Mouse (Mus musculus): ENCODE results near the gene Trp53bp2.
A peak's percentile ranks its signal among the peaks of the same experiment; 100 is the strongest.

The Trp53bp2 gene

DNA sequence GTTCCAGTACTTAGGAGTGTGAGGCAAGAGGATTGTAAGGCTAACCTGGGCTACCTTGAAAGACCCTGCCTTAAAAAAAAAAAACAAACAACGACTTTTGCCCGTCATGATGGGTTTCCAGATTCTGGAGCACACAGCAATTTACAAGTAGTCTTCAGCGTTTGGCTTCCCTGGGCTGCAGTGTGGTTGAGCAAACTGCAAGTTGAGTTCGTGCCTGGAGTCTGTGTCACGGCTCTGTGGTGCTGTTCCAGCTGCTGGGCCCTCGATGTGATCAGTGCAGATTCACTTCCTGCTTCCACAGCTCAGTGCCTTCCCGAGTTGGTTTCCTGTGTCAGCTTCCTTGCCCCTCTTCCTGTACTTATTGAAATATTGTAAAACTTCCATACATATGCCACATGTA is 52.3 kb downstream of the Trp53bp2 start:
- peak; percentile 44 for DNase-seq (ENCODE audit: low read depth)

- no peak for DNase-seq (ENCODE audit: low read depth)
Measured at GRCm38 (mm10) chr1:182461813-182462212, 52.8 kb downstream of the Trp53bp2 start.

GRCm38 (mm10) chr1:182465309-182465708 is 56.3 kb downstream of the Trp53bp2 start:
- no peak for DNase-seq (ENCODE audit: low read depth)

- DNase-seq (ENCODE audit: low read depth) = no peak
Measured at GRCm38 (mm10) chr1:182465978-182466377, 57.0 kb downstream of the Trp53bp2 start.

- no peak for DNase-seq (ENCODE audit: low read depth)
Measured at GRCm38 (mm10) chr1:182475005-182475796, 66.2 kb downstream of the Trp53bp2 start.

DNA sequence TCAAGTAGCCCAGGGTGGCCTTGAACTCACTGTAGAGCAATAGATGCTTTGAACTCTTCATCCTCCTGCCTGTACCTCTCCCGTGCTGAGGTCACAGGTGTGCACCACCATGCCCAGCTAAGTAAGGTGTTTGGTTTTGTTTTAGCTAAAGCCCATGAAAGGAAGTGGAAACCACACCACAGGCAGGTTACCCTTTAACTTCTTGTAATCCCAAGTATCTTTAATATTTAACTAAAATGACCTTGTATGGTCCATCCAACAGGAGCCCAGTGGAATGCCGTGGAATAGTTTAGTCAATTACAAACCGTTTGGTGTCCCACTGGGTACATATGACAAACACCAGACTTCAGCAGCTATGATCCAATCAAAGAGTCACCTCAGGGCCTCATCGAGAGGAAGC is 70.0 kb downstream of the Trp53bp2 start:
- no peak for DNase-seq (ENCODE audit: low read depth)

DNA sequence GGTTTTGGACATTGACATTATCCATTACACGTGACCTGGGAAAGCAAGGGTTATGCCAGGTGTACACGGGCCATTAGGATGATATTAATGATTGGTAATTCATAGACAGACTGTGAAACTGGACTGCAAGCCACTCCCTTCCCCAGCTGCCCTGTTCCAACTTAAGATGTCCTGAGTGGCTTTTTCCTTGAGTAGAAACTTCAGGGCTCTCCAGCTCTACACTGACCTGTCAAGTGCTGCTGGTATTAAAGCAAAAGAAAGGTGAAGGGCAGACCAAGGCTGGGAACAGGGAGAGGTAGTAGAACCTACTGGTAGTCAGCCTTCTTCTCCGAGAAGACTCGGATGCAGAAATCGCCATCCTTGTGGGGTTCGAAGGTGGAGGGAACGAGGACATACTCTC is 72.2 kb downstream of the Trp53bp2 start:
- DNase-seq (ENCODE audit: low read depth) = no peak

DNA sequence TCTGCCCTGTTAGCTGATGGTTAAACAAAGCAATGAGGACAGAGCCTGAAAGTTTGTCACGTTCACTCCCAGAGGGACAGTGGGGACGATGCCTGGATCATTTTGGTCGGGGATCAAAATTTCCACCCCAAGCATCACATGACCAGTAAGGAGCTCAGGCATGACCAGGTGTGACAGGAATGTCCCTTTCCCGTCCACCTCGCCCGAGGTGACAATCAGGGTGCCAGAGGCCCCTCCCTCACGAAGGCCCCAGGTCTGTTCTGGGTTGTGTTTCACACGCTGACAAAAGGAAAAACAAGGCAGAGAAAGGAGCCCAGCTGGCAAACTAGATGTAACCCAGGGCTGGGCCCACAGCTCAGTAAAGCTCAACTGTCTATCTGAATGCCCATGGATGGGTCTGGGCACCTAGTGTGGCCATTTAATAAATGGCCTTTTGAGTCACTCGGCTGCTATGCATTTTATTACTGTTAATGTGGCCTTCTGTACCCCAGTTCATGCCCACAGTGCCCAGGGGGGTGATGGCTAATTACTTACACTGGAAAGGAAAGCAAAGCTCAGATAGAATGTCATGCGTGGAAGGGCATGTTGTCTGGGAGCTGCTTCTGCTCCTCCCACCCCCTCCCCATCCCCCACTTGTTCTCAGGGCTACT is 72.8 kb downstream of the Trp53bp2 start:
- DNase-seq (ENCODE audit: low read depth) = no peak

DNA sequence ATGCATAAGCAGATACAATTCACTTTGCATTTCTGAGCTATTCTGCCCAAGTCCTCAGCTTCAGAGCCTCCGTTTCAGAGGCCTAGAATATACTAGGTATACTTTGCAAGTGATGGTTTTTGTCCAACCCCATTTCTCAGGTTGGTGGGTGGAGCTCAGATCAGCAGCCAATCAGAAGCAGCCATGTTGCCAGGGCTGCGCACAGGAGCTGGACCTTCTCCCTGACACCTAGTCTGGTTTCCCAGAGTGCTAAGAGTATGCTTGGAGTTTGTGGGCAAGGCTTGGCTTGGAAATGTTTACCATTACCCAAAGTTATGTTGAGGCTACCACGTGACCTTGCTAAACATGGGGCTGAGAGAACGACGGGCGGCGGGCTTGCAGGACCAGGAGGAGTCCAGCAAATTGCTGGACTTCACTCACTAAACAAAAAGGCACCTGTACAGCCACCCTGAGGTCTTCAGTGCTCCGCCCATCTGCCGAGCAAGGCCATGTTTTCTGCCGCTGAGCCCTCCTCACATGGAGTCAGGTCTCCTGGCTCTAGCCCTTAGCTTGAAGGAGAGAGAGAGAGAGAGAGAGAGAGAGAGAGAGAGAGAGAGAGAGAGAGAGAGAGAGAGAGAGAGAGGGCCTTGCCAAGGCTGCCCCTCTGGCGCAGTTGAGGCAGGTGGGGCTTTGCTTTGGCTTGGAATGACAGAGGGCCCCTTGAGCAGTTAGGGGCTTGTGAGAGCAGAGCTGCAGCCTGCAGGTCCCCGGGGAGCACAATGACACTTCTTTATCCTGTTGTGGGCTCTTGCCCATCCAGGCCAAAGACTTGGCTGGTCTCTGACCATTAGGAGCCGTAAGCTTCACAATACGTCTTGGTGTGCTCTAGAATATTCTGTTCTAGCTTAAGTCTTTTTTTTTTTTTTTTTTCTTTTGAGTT is 74.3 kb downstream of the Trp53bp2 start:
- DNase-seq (ENCODE audit: low read depth) = no peak

- DNase-seq (ENCODE audit: low read depth) = no peak
Measured at GRCm38 (mm10) chr1:182483910-182484274, 74.9 kb downstream of the Trp53bp2 start.

GRCm38 (mm10) chr1:182488503-182488902 is 79.5 kb downstream of the Trp53bp2 start:
- DNase-seq (ENCODE audit: low read depth) = no peak

- peak; percentile 73 for DNase-seq (ENCODE audit: low read depth)
Measured at GRCm38 (mm10) chr1:182489803-182490452, 81.0 kb downstream of the Trp53bp2 start.

DNA sequence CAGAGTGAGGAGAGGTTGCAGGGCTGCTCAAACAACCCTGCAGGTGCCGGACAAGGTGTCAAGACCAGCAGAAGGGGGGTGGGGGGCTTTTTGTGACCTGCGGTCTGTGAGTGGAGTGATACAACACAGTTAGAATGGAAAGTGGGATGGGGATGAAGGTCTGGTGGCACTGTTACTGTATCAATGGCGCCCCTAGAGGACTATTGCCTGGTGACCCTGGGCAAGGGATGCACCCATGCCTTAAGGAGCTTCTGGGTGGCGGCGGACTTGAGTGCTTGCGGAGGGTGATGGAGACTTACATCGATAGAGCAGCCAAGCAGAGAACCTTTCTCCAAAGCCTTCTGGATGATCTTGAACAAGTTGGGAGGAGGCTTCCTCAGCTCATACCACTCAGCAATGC is 81.6 kb downstream of the Trp53bp2 start:
- no peak for DNase-seq (ENCODE audit: low read depth)

DNA sequence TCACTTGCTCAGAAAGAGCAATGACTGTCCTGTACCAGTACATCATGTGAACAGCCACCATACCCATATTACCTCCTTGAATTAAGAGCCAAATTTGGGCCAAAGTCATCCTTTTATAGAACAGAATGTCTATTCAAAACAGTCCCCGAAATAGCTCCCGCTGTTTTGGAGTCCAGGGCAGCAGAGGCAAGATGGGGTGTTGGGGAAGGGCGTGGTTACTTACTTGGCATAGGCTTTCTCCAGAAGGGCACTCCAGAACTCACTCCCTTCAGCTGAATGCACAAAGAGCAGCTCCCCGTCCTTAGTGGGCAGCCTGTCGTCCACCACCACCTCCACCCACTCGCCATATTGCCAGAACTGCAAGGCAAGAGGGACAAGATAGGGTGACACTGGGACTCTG is 82.9 kb downstream of the Trp53bp2 start:
- no peak for DNase-seq (ENCODE audit: low read depth)

GRCm38 (mm10) chr1:182494285-182495145 is 85.5 kb downstream of the Trp53bp2 start:
- no peak for DNase-seq (ENCODE audit: low read depth)

DNA sequence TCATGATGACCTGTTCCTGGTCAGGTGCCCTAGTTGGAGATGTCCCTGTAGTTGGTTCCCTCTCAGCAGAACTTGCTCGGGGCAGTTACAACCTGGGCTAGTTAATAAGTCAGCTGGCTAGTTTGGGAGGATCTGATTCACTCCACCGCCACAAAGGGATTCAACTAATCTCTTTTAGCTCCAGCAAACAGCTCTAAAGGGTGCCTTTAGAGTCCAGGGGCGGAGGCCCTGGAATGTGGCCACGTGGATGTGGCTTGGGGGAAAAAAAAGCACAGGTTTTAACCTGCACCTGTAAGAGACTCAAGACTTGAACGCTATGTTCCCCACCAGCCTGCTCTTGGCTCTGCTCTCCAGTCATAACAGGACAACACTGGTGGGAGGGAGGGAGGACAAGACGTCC is 87.7 kb downstream of the Trp53bp2 start:
- DNase-seq (ENCODE audit: low read depth) = no peak

DNA sequence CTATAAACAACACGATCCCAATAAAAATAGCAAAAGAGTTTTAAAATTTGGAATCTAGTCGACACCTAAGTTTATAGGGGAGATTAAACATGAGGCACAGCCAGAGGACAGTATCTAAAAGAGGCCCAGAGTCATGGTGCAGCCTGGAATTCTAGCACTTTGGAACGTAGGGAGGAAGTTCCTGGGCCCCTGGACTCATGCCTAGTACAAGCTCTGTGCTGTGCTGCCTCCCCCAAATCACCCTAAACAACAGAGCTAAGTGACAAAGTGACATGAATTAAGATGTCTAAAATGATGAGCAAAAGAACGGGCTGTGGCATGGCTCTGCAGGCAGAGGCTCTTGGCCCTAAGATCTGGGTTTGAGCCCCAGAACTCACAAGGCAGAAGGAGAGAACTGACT is 88.8 kb downstream of the Trp53bp2 start:
- DNase-seq (ENCODE audit: low read depth) = no peak

DNA sequence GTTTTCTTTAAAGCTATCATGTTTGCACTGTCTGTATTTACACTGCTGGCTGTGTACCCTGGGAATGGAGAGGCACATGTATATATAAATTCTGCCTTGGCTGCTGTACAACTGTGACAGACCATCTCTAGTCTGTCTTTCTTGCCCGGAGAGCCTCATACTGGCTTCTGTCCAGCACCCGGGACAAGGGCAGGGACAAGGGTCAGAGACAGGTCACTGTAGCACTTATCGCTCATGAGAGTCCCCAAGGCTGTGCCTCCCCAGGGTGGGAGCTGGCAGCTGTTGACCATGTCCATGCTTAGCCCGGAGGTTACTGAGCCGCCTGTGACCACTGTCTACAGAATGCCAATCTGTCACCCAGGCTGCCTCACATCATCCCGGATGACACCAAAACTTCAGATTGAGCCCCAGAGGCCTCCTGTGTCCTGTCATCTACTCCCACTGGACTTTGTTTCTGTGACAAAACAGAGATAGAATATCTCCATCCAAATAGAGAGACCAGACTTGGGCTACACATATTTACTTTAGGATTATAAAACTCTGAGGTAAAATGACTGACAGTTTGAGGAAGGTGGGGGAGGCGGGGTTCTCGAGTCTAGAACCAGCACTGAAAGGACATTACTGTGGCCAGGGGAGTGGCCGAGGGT is 90.6 kb downstream of the Trp53bp2 start:
- no peak for DNase-seq (ENCODE audit: low read depth)

DNA sequence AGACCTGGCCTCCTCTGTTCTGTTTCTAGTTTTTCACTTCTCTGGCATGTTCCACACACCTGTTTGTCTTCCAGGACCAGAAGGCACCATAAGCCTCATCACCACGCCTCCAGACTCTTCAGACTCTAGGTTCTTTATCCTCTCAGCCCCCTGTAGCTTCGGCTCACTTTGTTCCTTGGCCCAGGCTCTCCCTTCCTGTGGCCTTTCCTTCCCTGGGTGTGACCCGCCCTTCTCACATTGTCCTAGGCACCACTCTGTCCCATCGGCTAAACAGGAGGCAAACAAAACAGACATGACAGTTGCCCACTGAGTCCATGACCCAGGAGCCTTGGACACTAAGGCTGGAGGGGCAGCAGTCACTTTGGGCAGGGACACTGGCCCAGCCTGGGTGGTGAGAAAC is 91.3 kb downstream of the Trp53bp2 start:
- DNase-seq (ENCODE audit: low read depth) = no peak

- no peak for DNase-seq (ENCODE audit: low read depth)
Measured at GRCm38 (mm10) chr1:182500843-182501242, 91.9 kb downstream of the Trp53bp2 start.

Data from fibroblast of lung, adult 2 months (primary cell).